Mouse (Mus musculus) liver, postnatal 0 days (tissue): Measurements from ENCODE around the gene Slc41a1.

ENCODE experiments used
- CTCF ChIP-seq: sonication (generic); IDR thresholded peaks from 2 replicates; pipeline ENCODE4 v1.5.1; 2016; ENCODE audit warnings: antibody characterized with exemption, low read depth
- EP300 ChIP-seq: IDR thresholded peaks from 2 replicates; pipeline ENCODE4 v1.6.1; 2016; ENCODE audit warnings: antibody characterized with exemption, low read depth, mild to moderate bottlenecking

DNA sequence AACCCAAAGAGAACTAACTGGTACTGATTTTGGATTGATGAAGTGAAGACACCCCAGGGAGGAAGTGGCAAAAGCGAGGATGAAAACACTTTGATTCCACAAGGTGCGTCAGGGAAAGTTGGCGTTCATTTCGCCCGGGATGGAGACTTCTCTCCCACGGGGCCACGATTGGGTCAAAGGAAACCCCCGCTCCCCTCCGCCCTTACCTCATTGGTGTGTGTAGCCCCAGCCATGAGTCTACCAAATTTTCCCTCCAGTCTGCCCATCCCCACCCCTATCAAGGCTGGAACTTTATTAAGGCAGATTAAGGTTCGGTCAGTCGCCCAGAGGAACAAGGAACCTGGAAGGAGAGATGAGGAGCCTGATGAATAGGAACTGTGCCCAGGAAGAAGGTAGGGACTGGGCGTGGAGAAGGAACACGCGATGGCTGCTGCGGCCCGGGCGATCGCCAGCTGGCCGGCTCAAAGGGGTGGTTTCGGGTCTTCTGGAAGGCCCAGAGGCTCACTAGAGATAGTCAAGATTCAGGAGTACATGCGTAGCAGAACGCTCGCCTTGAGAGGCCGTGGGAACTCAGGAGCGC is at the start of gene Slc41a1:
- TF ChIP-seq CTCF (no peak), EP300 (no peak)
